Mouse (Mus musculus) stomach, postnatal 0 days (tissue): ENCODE measurements around the gene Gif. TPM values are rescaled to one million over a fixed set of nuclear protein-coding genes. Genes with fewer than 3 reads are reported as not detected.

Experiments used
- ATAC-seq: fragments of 200-750 bp; cut with Nextera tagmentation; 2 replicates; pipeline ENCODE4 v1.8.0; 2017; ENCODE audit not compliant: low FRiP score, low TSS enrichment
- DNase-seq: peaks from one replicate; pipeline ENCODE4 v3.0.0-alpha.2; 2016; ENCODE audit warnings: low spot score
- H3K27ac ChIP-seq: fragments of 300-500 bp; sonication (generic); replicated peaks from 2 replicates; pipeline ENCODE4 v1.5.1; 2014; ENCODE audit warnings: mild to moderate bottlenecking, control low read depth
- H3K27me3 ChIP-seq: fragments of 300-500 bp; sonication (generic); 2 replicates; pipeline ENCODE4 v1.6.1; 2014; ENCODE audit warnings: low read length; ENCODE audit not compliant: control insufficient read depth, insufficient read depth
- H3K36me3 ChIP-seq: fragments of 300-500 bp; sonication (generic); 2 replicates; pipeline ENCODE4 v1.6.1; 2014; ENCODE audit warnings: low read length, mixed read lengths; ENCODE audit not compliant: control insufficient read depth, insufficient read depth
- H3K4me1 ChIP-seq: fragments of 300-500 bp; sonication (generic); replicated peaks from 2 replicates; pipeline ENCODE4 v1.6.1; 2014; ENCODE audit warnings: antibody characterized with exemption; ENCODE audit not compliant: control insufficient read depth, insufficient read depth
- H3K4me2 ChIP-seq: fragments of 300-500 bp; sonication (generic); replicated peaks from 2 replicates; pipeline ENCODE4 v1.6.1; 2014; ENCODE audit warnings: low read depth, mild to moderate bottlenecking, control low read depth, moderate library complexity
- H3K4me3 ChIP-seq: fragments of 300-500 bp; sonication (generic); 2 replicates; pipeline ENCODE4 v1.5.1; 2014; ENCODE audit warnings: low read depth, low read length, control low read depth
- H3K9ac ChIP-seq: fragments of 300-500 bp; sonication (generic); 2 replicates; pipeline ENCODE4 v1.6.1; 2014; ENCODE audit warnings: mild to moderate bottlenecking, low read length, control low read depth, mixed read lengths
- H3K9me3 ChIP-seq: fragments of 300-500 bp; sonication (generic); 2 replicates; pipeline ENCODE4 v1.6.1; 2016; ENCODE audit warnings: low read length; ENCODE audit not compliant: control insufficient read depth
- CTCF ChIP-seq: IDR thresholded peaks from 2 replicates; pipeline ENCODE4 v1.5.1; 2016; ENCODE audit warnings: antibody characterized with exemption, low read depth, mild to moderate bottlenecking, moderate library complexity
- EP300 ChIP-seq: optimal IDR thresholded peaks from 2 replicates; pipeline ENCODE3; 2016; ENCODE audit warnings: antibody characterized with exemption
- WGBS: fragments of 180-500 bp; shearing (Covaris S2); extraction: QIAGEN DNeasy Blood & Tissue Kit; methylation state at CpG from one replicate; pipeline ENCODE4 v1.1.7; 2014; 5-methylcytosine and 5-hydroxymethylcytosine counted together
- polyA plus RNA-seq: library from polyadenylated mRNA; unstranded; fragments of >200 nt; fragmentation: Nextera tagmentation; extraction: Ambion mirVana; gene quantifications from 2 replicates; pipeline ENCODE4 v1.2.1, GENCODE M21; 2015

Gene Gif
- polyA plus RNA-seq, 1 experiment from 2014 or later = 161 TPM

DNA sequence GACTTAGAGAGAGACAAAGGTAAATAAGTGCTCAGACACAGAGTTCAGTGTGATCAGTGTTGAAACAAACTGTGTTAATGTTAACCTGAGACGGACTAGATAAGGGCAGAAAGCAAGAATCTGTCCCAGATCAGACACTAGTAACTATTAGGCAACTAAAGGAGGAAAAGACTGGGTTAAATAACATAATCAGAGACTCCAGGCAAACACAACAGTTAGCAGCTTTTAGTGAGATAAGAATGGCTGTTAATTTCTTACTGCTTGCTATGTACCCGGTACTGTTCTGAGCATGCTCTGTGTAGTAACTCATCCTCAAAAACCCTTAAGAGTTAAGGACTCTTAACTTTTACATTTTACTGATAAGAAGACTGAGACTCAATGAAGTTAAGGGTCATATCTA, 21.4 kb upstream of the Gif start:
- Histone ChIP-seq H3K27ac (no peak overlapping the region), H3K36me3 (no peaks in the 10 kb centered on the region), H3K27me3 (no peaks in the 10 kb centered on the region), H3K4me2 (no peak overlapping the region), H3K9me3 (no peaks in the 10 kb centered on the region), H3K4me1 (no peaks in the 10 kb centered on the region), H3K9ac (no peak overlapping the region), H3K4me3 (no peak overlapping the region)
- no peak for TF ChIP-seq EP300
- TF ChIP-seq CTCF = no peak
- DNase-seq (no peak), ATAC-seq (no peak)
- WGBS = 57% methylated on average over 2 of the region's 2 CpGs

DNA sequence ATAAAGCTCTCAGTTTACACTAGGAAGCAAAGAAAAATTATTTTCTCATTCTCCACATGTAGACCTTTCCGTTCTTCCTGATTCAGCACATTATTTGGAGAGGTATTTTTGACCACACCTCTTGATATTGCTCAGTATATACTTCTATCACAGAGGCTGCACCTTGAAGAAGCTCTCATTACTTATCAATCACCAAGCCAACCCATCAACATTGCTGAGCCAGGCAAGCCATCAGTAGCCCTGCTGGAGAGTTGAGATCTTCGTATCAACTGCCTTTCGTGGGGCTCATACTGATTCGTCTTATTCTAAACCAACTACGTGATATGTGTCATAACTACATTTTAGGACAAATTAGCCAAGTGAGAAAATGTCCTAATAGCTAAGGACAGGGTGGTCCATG, 20.1 kb upstream of the Gif start:
- TF ChIP-seq EP300 (no peak), CTCF (no peak)
- Histone ChIP-seq H3K9me3 (no peaks in the 10 kb centered on the region), H3K4me3 (no peak overlapping the region), H3K9ac (no peak overlapping the region), H3K4me2 (no peak overlapping the region), H3K27ac (no peak overlapping the region), H3K4me1 (no peaks in the 10 kb centered on the region), H3K36me3 (no peaks in the 10 kb centered on the region), H3K27me3 (no peaks in the 10 kb centered on the region)
- 88% methylated on average over 5 of the region's 5 CpGs for WGBS
- DNase-seq (no peak), ATAC-seq (no peak)

DNA sequence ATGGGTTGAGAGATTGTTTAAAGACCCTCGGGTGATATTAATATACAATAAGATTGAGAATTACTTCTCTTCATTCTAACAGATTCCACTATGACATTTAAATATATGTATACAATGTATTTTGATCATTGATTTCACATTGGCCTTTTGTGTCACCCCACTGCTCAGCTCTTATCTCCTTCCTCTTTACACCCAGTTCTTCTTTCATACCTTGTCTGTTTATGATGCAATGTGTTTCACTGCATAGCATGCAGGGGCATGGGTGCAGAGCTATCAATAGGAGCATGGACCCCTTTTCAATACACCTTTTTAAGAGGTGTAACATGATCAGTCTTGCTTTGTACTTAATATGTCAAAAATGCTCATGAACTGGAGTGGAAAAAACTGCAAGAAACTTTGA, 17.1 kb upstream of the Gif start:
- TF ChIP-seq CTCF (no peak), EP300 (no peak)
- Histone ChIP-seq H3K36me3 (no peaks in the 10 kb centered on the region), H3K4me1 (no peaks in the 10 kb centered on the region), H3K9me3 (no peaks in the 10 kb centered on the region), H3K9ac (no peak overlapping the region), H3K27ac (no peak overlapping the region), H3K4me2 (no peak overlapping the region), H3K4me3 (no peak overlapping the region), H3K27me3 (no peaks in the 10 kb centered on the region)
- DNase-seq (no peak), ATAC-seq (no peak)
- 74% methylated on average over 1 of the region's 1 CpGs for WGBS

- H3K27ac ChIP-seq = no peak overlapping the region
- no peaks in the 10 kb centered on the region for H3K9me3 ChIP-seq
- TF ChIP-seq CTCF (no peak), EP300 (no peak)
- no peaks in the 10 kb centered on the region for H3K36me3 ChIP-seq
- DNase-seq (no peak), ATAC-seq (no peak)
- H3K9ac ChIP-seq = no peak overlapping the region
- no peak overlapping the region for H3K4me2 ChIP-seq
- no peak overlapping the region for H3K4me3 ChIP-seq
- WGBS = 50% methylated on average over 1 of the region's 1 CpGs
- no peaks in the 10 kb centered on the region for H3K27me3 ChIP-seq
- H3K4me1 ChIP-seq = no peaks in the 10 kb centered on the region
Measured at GRCm38 (mm10) chr19:11736455-11736854, 10.9 kb upstream of the Gif start.

DNA sequence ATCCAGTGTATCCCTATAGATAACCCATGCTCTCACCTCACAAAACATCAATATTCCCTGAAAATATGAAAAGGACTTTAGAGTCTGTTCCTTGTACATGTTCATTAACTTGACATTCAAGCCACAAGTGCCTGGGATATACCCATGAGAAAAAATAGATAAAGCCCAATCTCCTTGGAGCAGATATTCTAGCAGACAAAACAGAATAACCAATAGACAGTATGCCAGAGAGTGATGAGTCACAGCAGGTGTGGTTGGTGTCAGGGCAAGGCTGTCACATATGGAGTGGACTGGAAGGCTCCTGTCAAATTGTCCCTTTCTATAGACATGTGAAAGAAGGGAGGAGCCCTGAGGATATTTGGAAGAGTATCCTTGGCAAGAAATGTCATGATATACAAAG, 1.7 kb upstream of the Gif start:
- Histone ChIP-seq H3K4me3 (no peak overlapping the region), H3K36me3 (no peaks in the 10 kb centered on the region), H3K27ac (no peak overlapping the region), H3K9ac (no peak overlapping the region), H3K4me2 (no peak overlapping the region), H3K4me1 (no peaks in the 10 kb centered on the region), H3K27me3 (no peaks in the 10 kb centered on the region), H3K9me3 (no peaks in the 10 kb centered on the region)
- no peak for ATAC-seq
- DNase-seq = no peak
- TF ChIP-seq CTCF (no peak), EP300 (no peak)

- ATAC-seq (no peak), DNase-seq (no peak)
- no peak overlapping the region for H3K9ac ChIP-seq
- no peaks in the 10 kb centered on the region for H3K36me3 ChIP-seq
- no peak overlapping the region for H3K27ac ChIP-seq
- TF ChIP-seq CTCF (peak; percentile 55), EP300 (no peak)
- 76% methylated on average over 3 of the region's 3 CpGs for WGBS
- H3K4me1 ChIP-seq = no peaks in the 10 kb centered on the region
- no peaks in the 10 kb centered on the region for H3K9me3 ChIP-seq
- H3K4me2 ChIP-seq = no peak overlapping the region
- no peak overlapping the region for H3K4me3 ChIP-seq
- H3K27me3 ChIP-seq = no peaks in the 10 kb centered on the region
Measured at GRCm38 (mm10) chr19:11765059-11765458, 17.7 kb downstream of the Gif start.
